In genomic region chr5:92083417-92084038, GRCm38 (mm10) we compare ENCODE assay signal across 8 mouse cellular contexts. TPM values are rescaled to one million over a fixed set of nuclear protein-coding genes. Genes with fewer than 3 reads are reported as not detected.
DNase-seq lines count a peak whose midpoint lies in the region; ATAC-seq and TF ChIP-seq lines count a peak whose summit lies in the region.

G3bp2 (minus strand) TSS chr5:92083719.

- H3K4me2 ChIP-seq in forebrain, embryonic 16.5 days (ENCODE audit: low read length) = peak within 1 kb of the TSS; percentile 59
- H3K4me2 ChIP-seq in lung, embryonic 14.5 days = peak within 1 kb of the TSS; percentile 70

- intact Hi-C loops in heart, postnatal 36 days (cut with DNase I) = loop anchor here (2.0 to 10.0 kb wide), 4 partner anchors 35 to 301 kb away; partner anchors contain the start of genes Cdkl2 and Rchy1

- TF ChIP-seq CTCF in G1E (IDR thresholded peaks at IDR 0.05; ENCODE audit: low read depth, low read length) = no peak
- TF ChIP-seq CTCF in layer of hippocampus, adult 2 months (conservative IDR thresholded peaks at IDR 0.05) = no peak
- TF ChIP-seq CTCF in lung, embryonic 14.5 days (IDR thresholded peaks at IDR 0.05; ENCODE audit: low read depth) = no peak
- no peak for TF ChIP-seq CTCF in olfactory bulb, adult 2 months (IDR thresholded peaks at IDR 0.05; ENCODE audit: insufficient read depth, low read depth, low read length)
- peak; percentile 55; the same call in 1 of the 2 replicates for TF ChIP-seq CTCF in thymus, adult 2 months (IDR thresholded peaks at IDR 0.05; ENCODE audit: borderline replicate concordance, control insufficient read depth, extremely low read depth, insufficient read depth, low read length, poor library complexity)

- DNase-seq in G1E (ENCODE audit: low spot score) = peak; percentile 82
- DNase-seq in cerebellum, adult 18-20 months = peak; percentile 95 to 97
- DNase-seq in heart, postnatal 36 days = peak; percentile 96 to 97
- DNase-seq in layer of hippocampus, adult 2 months (ENCODE audit: low spot score in 2 of 2) = peak; percentile 95 to 97
- DNase-seq in lung, embryonic 14.5 days = peak; percentile 99
- peak; percentile 99 for DNase-seq in thymus, adult 2 months

- TF ChIP-seq POLR2A in olfactory bulb, adult 2 months (IDR thresholded peaks at IDR 0.05; ENCODE audit: insufficient read depth, low read depth, low read length) = peak; percentile 87
- TF ChIP-seq POLR2A in thymus, adult 2 months (IDR thresholded peaks at IDR 0.05; ENCODE audit: control insufficient read depth, extremely low read depth, insufficient read depth, low read length, poor library complexity) = peak; percentile 96

- WGBS in forebrain, embryonic 16.5 days = 0% methylated on average over 63 of the region's 65 CpGs
- WGBS in lung, embryonic 14.5 days = under 1% methylated on average over 65 of the region's 65 CpGs
- under 1% methylated on average over 65 of the region's 65 CpGs for WGBS in olfactory bulb, adult 2 months
- under 1% methylated on average over 65 of the region's 65 CpGs for WGBS in thymus, adult 2 months

- no peaks in the 10 kb centered on the region for H3K27me3 ChIP-seq in G1E (ENCODE audit: insufficient read depth, low read length)
- no peaks in the 10 kb centered on the region for H3K27me3 ChIP-seq in forebrain, embryonic 16.5 days (replicated peaks; ENCODE audit: control insufficient read depth, insufficient read depth, low read length)
- H3K27me3 ChIP-seq in lung, embryonic 14.5 days (ENCODE audit: insufficient read depth, low read length) = no peaks in the 10 kb centered on the region
- no peaks in the 10 kb centered on the region for H3K27me3 ChIP-seq in thymus, adult 2 months (ENCODE audit: control insufficient read depth, insufficient read depth, low read length)

- H3K9me3 ChIP-seq in G1E (replicated peaks) = no peaks in the 10 kb centered on the region; the same call in 1 of the 2 replicates
- no peaks in the 10 kb centered on the region for H3K9me3 ChIP-seq in forebrain, embryonic 16.5 days (ENCODE audit: control insufficient read depth, low read length)
- no peaks in the 10 kb centered on the region for H3K9me3 ChIP-seq in lung, embryonic 14.5 days (ENCODE audit: low read depth, low read length)

- peak within 1 kb of the TSS; percentile 95 for H3K9ac ChIP-seq in forebrain, embryonic 16.5 days (replicated peaks; ENCODE audit: low read depth, low read length)
- peak within 1 kb of the TSS; percentile 93 for H3K9ac ChIP-seq in lung, embryonic 14.5 days

- ATAC-seq in G1E (ENCODE audit: extremely low read depth, insufficient number of reproducible peaks, low FRiP score, poor library complexity, severe bottlenecking) = peak; percentile 94
- peak; percentile 98 for ATAC-seq in forebrain, embryonic 16.5 days
- peak; percentile 98 for ATAC-seq in lung, embryonic 14.5 days (ENCODE audit: insufficient read depth)

- H3K4me3 ChIP-seq in G1E (ENCODE audit: low read depth, low read length) = peak within 1 kb of the TSS; percentile 100
- H3K4me3 ChIP-seq in forebrain, embryonic 16.5 days (replicated peaks; ENCODE audit: low read length) = peak within 1 kb of the TSS; percentile 95
- peak within 1 kb of the TSS; percentile 87 for H3K4me3 ChIP-seq in layer of hippocampus, adult 2 months
- peak within 1 kb of the TSS; percentile 97 for H3K4me3 ChIP-seq in lung, embryonic 14.5 days (ENCODE audit: low read depth, low read length)
- peak within 1 kb of the TSS; percentile 70 for H3K4me3 ChIP-seq in olfactory bulb, adult 2 months (ENCODE audit: insufficient read depth, low read depth, low read length)
- H3K4me3 ChIP-seq in thymus, adult 2 months (ENCODE audit: control insufficient read depth, insufficient read depth, low read length) = peak within 1 kb of the TSS; percentile 64

- H3K4me1 ChIP-seq in G1E (ENCODE audit: insufficient read depth, low read depth, low read length) = peaks cover 46% of the 10 kb centered on the region
- H3K4me1 ChIP-seq in forebrain, embryonic 16.5 days (replicated peaks; ENCODE audit: control insufficient read depth, insufficient read depth, low read length) = peaks cover 24% of the 10 kb centered on the region
- peaks cover 11% of the 10 kb centered on the region; the same call in 1 of the 2 replicates for H3K4me1 ChIP-seq in lung, embryonic 14.5 days (ENCODE audit: insufficient read depth)
- H3K4me1 ChIP-seq in olfactory bulb, adult 2 months (ENCODE audit: control insufficient read depth, insufficient read depth, low read length) = 0 out of 2 replicates have a peak, but pooled peaks cover 2% of the 10 kb centered on the region
- H3K4me1 ChIP-seq in thymus, adult 2 months (replicated peaks; ENCODE audit: control insufficient read depth, insufficient read depth, low read length) = peaks cover 6% of the 10 kb centered on the region

- peaks cover 24% of the 10 kb centered on the region for H3K36me3 ChIP-seq in G1E (replicated peaks)
- H3K36me3 ChIP-seq in forebrain, embryonic 16.5 days (ENCODE audit: control insufficient read depth, insufficient read depth) = no peaks in the 10 kb centered on the region
- H3K36me3 ChIP-seq in lung, embryonic 14.5 days (ENCODE audit: insufficient read depth) = no peaks in the 10 kb centered on the region
- no peaks in the 10 kb centered on the region for H3K36me3 ChIP-seq in thymus, adult 2 months (ENCODE audit: control insufficient read depth, insufficient read depth, low read length)

- H3K27ac ChIP-seq in forebrain, embryonic 16.5 days (ENCODE audit: low read length) = peak within 1 kb of the TSS; percentile 99
- peak within 1 kb of the TSS; percentile 99 for H3K27ac ChIP-seq in layer of hippocampus, adult 2 months
- peak within 1 kb of the TSS; percentile 99 for H3K27ac ChIP-seq in lung, embryonic 14.5 days (ENCODE audit: low read depth)
- peak within 1 kb of the TSS; percentile 89 for H3K27ac ChIP-seq in olfactory bulb, adult 2 months (ENCODE audit: insufficient read depth, low read depth, low read length)
- H3K27ac ChIP-seq in thymus, adult 2 months (ENCODE audit: control insufficient read depth, insufficient read depth, low read length) = peak within 1 kb of the TSS; percentile 80

RNA-seq across cellular contexts. Expression of gene G3bp2, which starts in this region (rescaled TPM):
- 67.6 and 83.1 TPM in 2 replicates for total RNA-seq in G1E (2014; fragmentation: Nextera tagmentation)
- total RNA-seq in G1E (2017) = 89.8 and 101 TPM in 2 replicates
- polyA plus RNA-seq in G1E (2012) = 13.4 and 16.8 TPM in 2 replicates
- 345 and 376 TPM in 2 replicates for polyA plus RNA-seq in forebrain, embryonic 16.5 days (2015; fragmentation: Nextera tagmentation; extraction: Ambion mirVana)
- total RNA-seq in heart, postnatal 36 days (2021) = 10 to 100 TPM; 59.1 to 61.2 TPM
- total RNA-seq in layer of hippocampus, adult 2 months (2021) = 100 to 1,000 TPM; 233 to 246 TPM
- polyA plus RNA-seq in lung, embryonic 14.5 days (2014; fragmentation: Nextera tagmentation; extraction: Ambion mirVana) = 165 and 166 TPM in 2 replicates
- 170 and 274 TPM in 2 replicates for polyA plus RNA-seq in olfactory bulb, adult 2 months (2012; ENCODE audit: insufficient read depth, insufficient read length, low replicate concordance, missing spikeins)
- polyA plus RNA-seq in thymus, adult 2 months (2012; rRNA removed) = 26.9 and 28.3 TPM in 2 replicates

Comparison
In these comparisons a context has a peak if more than half of its experiments do, and no peak if none do; other contexts are left out.
1. Peak in every context shown above with its lines: DNase-seq, ATAC-seq, H3K4me3 ChIP-seq and H3K27ac ChIP-seq.